Mouse (Mus musculus) thymus, postnatal 10 days (tissue): ENCODE data around the gene Slc22a14.
"Not testable (repeated sequence)": the region's sequence is repeated elsewhere in the genome, so short reads cannot be mapped to it uniquely, and the experiment has no call there.

ENCODE experiments used
- DNase-seq, 2 experiments: peaks; one replicate each; pipeline ENCODE4 v3.0.0; 2021; ENCODE audit warnings: low spot score in 2 of 2

The Slc22a14 gene

DNA sequence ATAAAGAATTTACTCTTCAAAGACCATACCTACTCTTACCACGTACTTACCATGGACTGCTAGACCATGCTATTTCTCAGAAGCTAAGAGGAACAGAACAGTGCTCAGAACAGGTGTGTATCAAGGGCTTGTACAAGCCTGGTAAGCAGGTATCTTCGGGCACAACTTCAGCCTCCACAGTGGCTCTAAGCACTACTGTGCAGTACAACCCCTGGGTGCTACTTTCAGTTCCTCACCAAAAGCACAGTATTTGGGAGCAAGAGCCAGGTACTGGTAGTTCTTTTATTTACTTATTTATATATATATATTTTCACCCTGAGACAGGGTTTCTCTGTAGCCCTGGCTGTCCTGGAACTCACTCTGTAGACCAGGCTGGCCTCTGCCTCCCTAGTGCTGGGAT lies 104.5 kb downstream of the Slc22a14 start:
- no peak for DNase-seq

DNA sequence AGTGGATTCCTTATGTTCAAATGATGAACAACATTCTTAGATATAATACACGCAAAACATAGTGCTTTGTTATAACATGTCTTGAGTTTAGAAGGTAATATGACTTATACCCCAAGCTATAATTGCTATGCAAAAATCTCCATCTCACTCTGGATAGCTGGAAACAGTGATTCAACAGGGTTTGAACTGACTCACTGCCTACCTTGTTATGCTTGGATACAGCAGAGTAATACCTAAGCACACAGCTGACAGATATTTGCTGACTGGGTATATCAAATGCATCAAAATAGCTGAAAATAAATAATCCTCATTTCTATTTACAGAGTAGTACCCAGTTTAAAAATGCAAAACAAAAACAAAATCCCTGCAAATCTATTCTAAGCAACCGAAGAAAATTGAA lies 106.6 kb downstream of the Slc22a14 start:
- no peak for DNase-seq

GRCm38 (mm10) chr9:119258128-119258527 lies 107.2 kb downstream of the Slc22a14 start:
- no peak for DNase-seq

GRCm38 (mm10) chr9:119256161-119256560 lies 109.2 kb downstream of the Slc22a14 start:
- DNase-seq: no peak

GRCm38 (mm10) chr9:119255096-119255495 lies 110.3 kb downstream of the Slc22a14 start:
- no peak for DNase-seq

- no peak for DNase-seq
Measured at GRCm38 (mm10) chr9:119254187-119254586, 111.2 kb downstream of the Slc22a14 start.

- DNase-seq: no peak
Measured at GRCm38 (mm10) chr9:119247996-119248395, 117.4 kb downstream of the Slc22a14 start.

- DNase-seq: no peak
Measured at GRCm38 (mm10) chr9:119246826-119247225, 118.5 kb downstream of the Slc22a14 start.

DNA sequence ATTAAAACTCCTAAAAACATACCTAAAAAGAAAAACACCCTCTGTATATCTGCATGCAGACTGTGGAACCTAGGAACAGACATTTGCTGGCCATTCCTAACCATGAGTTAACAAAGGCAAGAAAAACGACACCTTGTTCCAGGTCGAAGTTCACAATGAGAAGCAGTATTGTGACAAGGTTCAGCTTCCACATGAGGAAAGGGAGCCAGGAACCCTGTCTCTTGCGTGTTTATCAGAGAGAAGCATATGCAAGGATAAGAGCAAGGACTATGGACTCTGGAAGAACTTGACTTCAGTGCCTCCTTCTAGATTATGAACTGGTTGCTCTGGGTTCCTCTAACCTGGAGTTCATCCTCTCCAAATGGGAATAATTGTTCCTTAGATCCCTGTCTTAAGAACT lies 121.4 kb downstream of the Slc22a14 start:
- no peak for DNase-seq

DNA sequence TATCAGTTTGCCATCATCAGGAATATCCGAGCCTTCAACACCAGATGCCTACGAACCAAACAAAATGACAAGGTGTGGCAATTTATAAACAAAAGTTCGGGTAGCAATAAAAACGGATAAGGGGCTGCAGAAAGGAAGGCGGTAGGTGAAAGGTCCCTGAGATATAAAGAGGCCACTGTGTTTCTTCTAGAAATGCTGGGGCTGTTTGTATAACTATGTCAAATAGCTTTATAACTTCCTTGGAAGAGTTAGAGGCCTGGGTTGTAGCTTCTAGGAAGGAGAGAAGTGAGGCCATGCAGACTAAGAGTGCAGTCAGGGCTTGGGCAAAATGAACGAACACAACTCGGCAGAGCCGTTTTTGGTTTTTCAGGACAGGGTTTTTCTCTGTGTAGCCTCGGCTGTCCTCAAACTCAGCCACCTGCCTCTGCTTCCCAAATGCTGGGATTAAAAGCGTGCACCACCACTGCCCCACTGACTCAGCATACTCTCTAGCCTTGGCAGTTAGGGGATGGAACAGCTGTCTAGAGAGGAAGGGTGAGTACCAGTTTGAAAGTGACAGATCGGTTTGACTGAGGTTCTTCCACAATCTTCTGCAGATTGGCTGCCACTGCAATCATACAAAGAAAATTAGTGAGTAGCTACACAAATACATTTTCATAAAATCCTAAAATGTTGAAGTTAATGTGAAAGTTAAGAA lies 124.0 kb downstream of the Slc22a14 start:
- no peak for DNase-seq

GRCm38 (mm10) chr9:119240286-119240997 lies 124.9 kb downstream of the Slc22a14 start:
- DNase-seq: no peak

- DNase-seq: no peak
Measured at GRCm38 (mm10) chr9:119239274-119239673, 126.1 kb downstream of the Slc22a14 start.

- DNase-seq: no peak
Measured at GRCm38 (mm10) chr9:119238796-119239195, 126.6 kb downstream of the Slc22a14 start.

- DNase-seq: no peak
Measured at GRCm38 (mm10) chr9:119231552-119231951, 133.8 kb downstream of the Slc22a14 start.

DNA sequence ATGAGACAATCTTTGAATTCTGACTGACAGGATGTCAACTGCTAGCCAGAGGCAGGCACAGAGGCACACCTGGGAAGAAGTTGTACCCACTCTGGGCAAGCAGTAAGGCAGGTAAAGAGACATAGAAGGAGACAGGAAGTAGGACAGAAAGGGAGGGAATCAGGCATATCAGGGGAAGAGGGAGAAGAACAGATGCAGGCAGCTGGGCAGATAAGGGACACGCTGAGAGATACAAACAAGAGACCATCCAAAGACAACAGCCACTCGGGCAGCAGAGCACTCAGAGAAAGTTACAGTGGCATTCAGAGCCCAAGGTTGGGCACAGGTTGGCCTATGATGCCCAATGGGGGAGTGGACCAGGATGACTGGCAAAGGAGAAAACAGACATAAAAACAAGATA lies 134.5 kb downstream of the Slc22a14 start:
- DNase-seq: no peak

- DNase-seq: no peak
Measured at GRCm38 (mm10) chr9:119220249-119220648, 145.1 kb downstream of the Slc22a14 start.

DNA sequence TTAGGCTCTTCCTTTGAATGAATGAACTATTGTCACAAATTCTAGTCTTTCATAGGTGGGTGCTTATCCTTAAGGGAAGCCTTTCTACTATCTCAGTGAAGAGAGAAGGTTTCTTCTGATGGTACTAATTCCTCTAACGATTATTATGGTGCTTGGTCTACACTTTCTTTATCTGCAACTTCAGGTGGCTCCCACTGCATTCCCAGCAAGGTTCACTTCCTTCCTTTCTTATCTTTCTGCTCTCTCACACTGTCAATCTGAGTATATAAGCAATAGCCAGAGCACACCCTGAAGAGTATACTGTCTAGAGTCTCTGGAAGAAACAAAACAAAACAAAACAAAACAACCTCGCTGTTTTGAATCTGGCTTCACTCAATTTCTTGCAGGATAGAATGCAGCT lies 145.7 kb downstream of the Slc22a14 start:
- no peak for DNase-seq

DNA sequence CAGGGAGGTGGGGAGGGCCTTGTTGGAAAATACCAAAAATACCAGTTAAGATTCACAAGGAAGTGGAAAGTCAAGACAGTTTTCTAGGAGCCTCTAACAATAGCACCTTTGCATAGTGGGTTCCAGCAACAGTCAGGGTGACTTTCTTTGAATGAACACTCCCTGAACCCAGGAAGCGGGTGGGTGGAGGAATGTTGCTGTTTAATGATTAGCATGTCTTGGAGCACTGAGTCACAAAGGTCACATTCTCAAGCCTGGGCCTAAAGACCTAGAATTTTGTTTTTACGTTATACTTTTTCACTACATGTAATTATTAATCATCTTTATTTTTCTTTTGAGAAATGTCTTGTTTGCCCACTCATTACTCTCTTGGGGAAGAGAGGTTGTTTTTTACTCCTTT lies 150.0 kb downstream of the Slc22a14 start:
- DNase-seq: not testable (repeated sequence)

GRCm38 (mm10) chr9:119214601-119215000 lies 150.8 kb downstream of the Slc22a14 start:
- DNase-seq: no peak

- no peak for DNase-seq
Measured at GRCm38 (mm10) chr9:119212996-119213395, 152.4 kb downstream of the Slc22a14 start.

DNA sequence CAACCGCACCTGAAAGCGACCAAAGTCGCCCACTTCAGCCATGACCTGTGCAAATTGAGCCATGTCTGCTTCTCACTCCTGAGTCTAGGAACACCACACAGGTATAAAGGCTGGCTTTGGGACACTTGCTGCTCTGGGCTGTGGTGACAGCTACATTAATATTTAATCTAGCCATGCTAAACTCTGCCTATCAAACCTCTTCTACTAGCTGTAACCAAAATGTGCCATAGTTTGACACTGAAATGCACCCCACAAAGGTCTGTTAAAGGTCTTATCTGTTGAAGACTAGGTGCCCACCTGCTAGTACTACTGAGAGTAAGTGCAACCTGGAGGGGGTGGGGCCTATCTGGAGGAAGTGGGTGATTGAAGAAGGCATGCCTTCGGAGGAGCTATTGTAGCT lies 156.4 kb downstream of the Slc22a14 start, which contains the start of gene Slc22a13:
Gene Slc22a13 (minus strand): TSS at position 101 of the 400 bp plus-strand sequence.
- DNase-seq: no peak

- no peak for DNase-seq
Measured at GRCm38 (mm10) chr9:119207113-119207512, 158.2 kb downstream of the Slc22a14 start.

DNA sequence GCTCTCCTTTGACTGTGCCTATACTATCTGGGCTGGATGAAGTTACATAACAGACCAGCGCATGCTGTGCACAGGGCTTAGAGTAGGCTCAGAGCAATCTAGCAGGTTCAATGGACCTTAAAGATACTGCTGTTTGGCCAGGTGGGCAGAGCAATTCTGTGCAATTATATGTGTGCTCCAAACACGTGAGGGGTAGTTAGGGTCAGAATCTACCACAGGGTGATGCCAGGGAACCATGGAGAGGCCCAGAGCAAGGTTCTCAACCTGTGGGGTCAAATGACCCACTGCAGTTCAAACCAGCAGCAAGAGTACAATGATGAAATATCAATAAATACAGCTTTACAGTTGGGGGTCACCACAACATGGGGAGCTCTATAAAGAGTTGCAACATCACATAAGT lies 158.7 kb downstream of the Slc22a14 start:
- no peak for DNase-seq
